Mouse (Mus musculus) kidney, embryonic 15.5 days (tissue): Measurements from ENCODE around the gene Pex26. TPM values are rescaled to one million over a fixed set of nuclear protein-coding genes. Genes with fewer than 3 reads are reported as not detected.
A peak's percentile ranks its signal among the peaks of the same experiment; 100 is the strongest.

Source experiments
- ATAC-seq: fragments of 200-750 bp; cut with Nextera tagmentation; replicated peaks from 2 replicates; pipeline ENCODE4 v1.8.0; 2017; ENCODE audit warnings: moderate TSS enrichment; ENCODE audit not compliant: low FRiP score
- H3K27ac ChIP-seq: fragments of 300-500 bp; sonication (generic); 2 replicates; pipeline ENCODE4 v1.5.1; 2015; ENCODE audit warnings: mild to moderate bottlenecking, inconsistent platforms
- H3K27me3 ChIP-seq: fragments of 300-500 bp; sonication (generic); 2 replicates; pipeline ENCODE4 v1.6.1; 2015; ENCODE audit warnings: inconsistent platforms
- H3K36me3 ChIP-seq: fragments of 300-500 bp; sonication (generic); 2 replicates; pipeline ENCODE4 v1.6.1; 2015; ENCODE audit warnings: inconsistent platforms
- H3K4me1 ChIP-seq: fragments of 300-500 bp; sonication (generic); 2 replicates; pipeline ENCODE4 v1.6.1; 2015; ENCODE audit warnings: inconsistent platforms
- H3K4me2 ChIP-seq: fragments of 300-500 bp; sonication (generic); 2 replicates; pipeline ENCODE4 v1.6.1; 2015; ENCODE audit warnings: moderate library complexity, mild to moderate bottlenecking, inconsistent platforms
- H3K4me3 ChIP-seq: fragments of 300-500 bp; sonication (generic); replicated peaks from 2 replicates; pipeline ENCODE4 v1.5.1; 2015; ENCODE audit warnings: mild to moderate bottlenecking, inconsistent platforms
- H3K9ac ChIP-seq: fragments of 300-500 bp; sonication (generic); 2 replicates; pipeline ENCODE4 v1.6.1; 2015; ENCODE audit warnings: mild to moderate bottlenecking, inconsistent platforms
- H3K9me3 ChIP-seq: fragments of 300-500 bp; sonication (generic); replicated peaks from 2 replicates; pipeline ENCODE4 v1.6.1; 2016; ENCODE audit warnings: inconsistent platforms
- WGBS: fragments of 180-500 bp; shearing (Covaris S2); methylation state at CpG from one replicate; pipeline ENCODE4 v1.1.7; 2015; ENCODE audit warnings: mixed read lengths; 5-methylcytosine and 5-hydroxymethylcytosine counted together
- polyA plus RNA-seq: library from polyadenylated mRNA; unstranded; fragments of >200 nt; fragmentation: Nextera tagmentation; extraction: Ambion mirVana; gene quantifications from 2 replicates; pipeline ENCODE4 v1.2.1, GENCODE M21; 2015

Pex26 gene
- polyA plus RNA-seq: 10.5 TPM in 2 replicates

DNA sequence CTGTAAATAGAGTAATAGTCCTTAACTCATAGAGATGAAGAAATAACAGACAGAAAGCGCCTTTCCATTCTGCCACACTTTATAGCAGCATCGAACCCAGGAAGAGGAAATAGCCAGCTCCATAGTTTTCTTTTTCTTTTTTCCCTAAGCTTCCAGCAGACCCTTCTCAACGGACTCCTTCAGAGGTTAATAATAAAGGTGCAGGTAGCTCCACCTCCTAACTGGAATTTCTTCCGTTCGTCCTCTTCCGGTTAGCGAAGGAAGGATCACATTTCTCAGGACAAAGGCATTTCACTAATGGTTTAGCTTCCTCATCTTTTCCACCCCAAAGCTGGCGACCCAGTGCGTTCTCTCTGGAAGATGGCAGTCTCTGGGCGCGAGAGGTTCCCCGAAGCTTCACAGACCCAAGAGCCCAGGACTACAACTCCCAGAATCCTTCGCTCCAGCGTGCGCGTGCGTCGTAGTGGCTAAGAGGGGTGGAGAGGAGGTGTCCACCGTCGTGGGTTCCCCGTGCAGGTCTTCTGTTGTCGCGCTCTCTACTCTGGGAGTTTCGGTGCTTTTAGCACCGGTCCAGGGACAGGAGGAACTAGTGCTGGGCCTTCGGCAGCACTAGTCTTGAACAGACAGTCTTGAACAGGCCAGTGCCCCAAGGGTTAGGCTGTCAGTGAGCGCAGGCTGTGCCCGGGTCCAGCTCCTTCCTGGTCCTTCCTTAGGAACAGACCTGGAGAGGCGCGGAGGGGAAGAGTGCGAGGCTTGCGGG is at the start of gene Pex26:
Gene Pex26 (plus strand): TSS at position 254 of the 760 bp plus-strand sequence.
- Histone ChIP-seq H3K4me2 (peak within 1 kb of the TSS; percentile 94), H3K9ac (peak within 1 kb of the TSS; percentile 65), H3K36me3 (peaks cover 21% of the 10 kb centered on the region), H3K4me3 (peak within 1 kb of the TSS; percentile 75), H3K4me1 (peaks cover 20% of the 10 kb centered on the region), H3K27me3 (no peaks in the 10 kb centered on the region), H3K9me3 (no peaks in the 10 kb centered on the region), H3K27ac (peak within 1 kb of the TSS; percentile 86)
- ATAC-seq: peak; percentile 89
- 1% methylated on average over 32 of the region's 32 CpGs for WGBS

GRCm38 (mm10) chr6:121134249-121134648 is 49.2 kb upstream of the Pex26 start:
- no peaks in the 10 kb centered on the region for H3K9me3 ChIP-seq
- H3K27me3 ChIP-seq: peaks cover 33% of the 10 kb centered on the region
- no peak overlapping the region for H3K27ac ChIP-seq
- H3K4me3 ChIP-seq: no peak overlapping the region
- no peak for ATAC-seq
- peaks cover 20% of the 10 kb centered on the region for H3K4me1 ChIP-seq
- WGBS: 62% methylated on average over 3 of the region's 3 CpGs
- H3K36me3 ChIP-seq: no peaks in the 10 kb centered on the region
- H3K4me2 ChIP-seq: no peak overlapping the region
- H3K9ac ChIP-seq: no peak overlapping the region

GRCm38 (mm10) chr6:121134884-121135283 is 48.6 kb upstream of the Pex26 start:
- Histone ChIP-seq H3K9me3 (no peaks in the 10 kb centered on the region), H3K4me2 (no peak overlapping the region), H3K9ac (no peak overlapping the region), H3K27me3 (peaks cover 29% of the 10 kb centered on the region), H3K36me3 (no peaks in the 10 kb centered on the region), H3K4me1 (peaks cover 13% of the 10 kb centered on the region), H3K4me3 (no peak overlapping the region), H3K27ac (no peak overlapping the region)
- 61% methylated on average over 5 of the region's 5 CpGs for WGBS
- no peak for ATAC-seq

DNA sequence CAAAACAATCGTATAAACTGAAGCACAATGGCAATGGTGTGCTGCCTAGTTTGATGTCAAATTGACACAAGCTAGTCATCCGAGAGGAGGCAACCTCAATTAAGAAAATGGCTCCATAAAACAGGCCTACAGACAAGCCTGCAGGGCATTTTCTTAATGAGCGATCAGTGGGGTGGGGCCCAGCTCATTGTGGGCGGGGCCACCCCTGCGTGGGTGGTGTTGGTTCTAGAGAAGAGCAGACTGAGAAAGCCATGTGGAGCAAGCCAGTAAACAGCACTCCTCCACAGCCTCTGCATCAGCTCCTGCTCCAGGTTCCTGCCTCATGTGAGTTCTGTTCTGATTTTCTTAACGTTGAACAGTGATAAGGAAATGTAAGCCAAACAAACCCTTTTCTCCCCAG is 46.2 kb upstream of the Pex26 start:
- Histone ChIP-seq H3K9ac (no peak overlapping the region), H3K36me3 (no peaks in the 10 kb centered on the region), H3K4me3 (no peak overlapping the region), H3K9me3 (no peaks in the 10 kb centered on the region), H3K27ac (no peak overlapping the region), H3K4me2 (no peak overlapping the region), H3K27me3 (peaks cover 10% of the 10 kb centered on the region), H3K4me1 (no peaks in the 10 kb centered on the region)
- WGBS: 56% methylated on average over 6 of the region's 6 CpGs
- ATAC-seq: no peak

DNA sequence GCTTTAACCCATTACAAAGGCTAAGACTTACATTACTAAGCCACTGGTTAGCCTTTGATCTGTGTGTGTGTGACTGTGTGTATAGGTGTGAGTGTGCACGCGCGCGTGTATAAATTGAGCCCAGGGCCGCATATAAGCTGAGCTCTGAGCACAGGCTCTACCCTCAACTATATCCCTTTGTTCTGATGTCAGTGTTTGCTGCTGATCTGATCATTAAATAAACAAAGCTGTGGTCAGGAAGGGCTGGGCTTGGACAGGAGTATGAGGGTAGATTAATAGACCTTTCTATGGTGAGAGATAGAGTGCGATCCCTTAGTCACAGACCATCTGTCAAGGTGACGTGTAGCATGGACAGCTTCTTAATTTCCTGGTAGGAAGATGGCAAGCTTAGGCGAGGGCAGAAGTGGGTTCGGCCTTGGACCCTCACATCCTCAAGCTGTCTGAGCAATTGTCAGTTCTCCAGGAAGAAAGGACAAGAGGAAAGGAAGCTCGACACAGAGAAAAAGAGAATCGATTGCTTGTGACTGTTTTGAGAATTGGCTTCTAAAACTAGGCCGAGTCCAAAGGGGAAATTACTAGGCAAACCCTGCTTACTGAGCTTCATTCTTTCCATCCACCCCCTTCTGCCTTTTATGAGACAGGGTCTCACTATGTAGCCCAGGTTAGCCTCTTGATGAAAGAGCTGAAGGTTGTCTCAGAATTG is 45.0 kb upstream of the Pex26 start:
- 68% methylated on average over 12 of the region's 12 CpGs for WGBS
- H3K27ac ChIP-seq: no peak overlapping the region
- no peak for ATAC-seq

DNA sequence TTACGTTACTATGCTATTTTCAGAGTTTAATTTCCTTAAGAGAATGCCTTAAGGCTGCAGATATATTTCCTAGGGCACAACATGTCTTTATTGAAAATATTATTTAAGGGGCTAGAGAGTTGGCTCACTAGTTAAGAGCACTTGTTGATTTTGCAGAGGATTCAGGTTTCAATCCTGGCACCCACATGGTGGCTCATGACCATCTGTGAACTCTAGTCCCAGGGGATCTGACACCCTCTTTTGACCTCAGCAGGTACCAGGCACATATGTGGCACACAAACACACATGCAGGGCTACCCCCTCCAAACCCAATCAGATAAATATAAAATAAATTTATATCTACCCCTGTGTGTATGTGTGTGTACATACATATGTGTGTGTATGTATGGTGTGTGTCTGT is 44.2 kb upstream of the Pex26 start:
- Histone ChIP-seq H3K4me2 (no peak overlapping the region), H3K4me3 (no peak overlapping the region), H3K4me1 (peaks cover 8% of the 10 kb centered on the region), H3K27ac (no peak overlapping the region), H3K27me3 (no peaks in the 10 kb centered on the region), H3K9me3 (no peaks in the 10 kb centered on the region), H3K36me3 (no peaks in the 10 kb centered on the region), H3K9ac (no peak overlapping the region)
- 83% methylated on average over 1 of the region's 1 CpGs for WGBS
- no peak for ATAC-seq

More for the DNA sequence above, 45.0 kb upstream of the Pex26 start:
- H3K27me3 ChIP-seq: no peaks in the 10 kb centered on the region
- H3K9ac ChIP-seq: no peak overlapping the region
- no peaks in the 10 kb centered on the region for H3K9me3 ChIP-seq
- H3K36me3 ChIP-seq: no peaks in the 10 kb centered on the region
- no peak overlapping the region for H3K4me3 ChIP-seq
- peaks cover under 1% of the 10 kb centered on the region for H3K4me1 ChIP-seq
- H3K4me2 ChIP-seq: no peak overlapping the region

DNA sequence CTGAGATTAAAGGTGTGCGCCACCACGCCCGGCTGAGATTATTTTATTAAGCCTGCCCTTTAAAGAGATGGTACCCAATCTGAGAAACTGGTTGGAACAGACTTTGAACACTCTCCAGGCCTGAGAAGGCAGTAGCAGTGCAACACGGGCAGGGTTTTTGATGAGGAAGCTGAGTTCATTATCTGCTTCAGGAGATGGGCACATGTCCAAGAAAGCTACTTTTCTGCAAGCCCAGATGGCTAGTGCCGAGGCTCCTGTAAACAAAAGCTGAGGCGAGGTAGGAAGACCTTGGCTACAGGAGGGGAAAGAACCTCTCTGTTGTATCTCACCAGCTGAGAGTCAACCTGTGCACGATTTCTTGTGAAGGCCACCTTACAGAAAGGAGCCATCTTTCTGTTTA is 41.2 kb upstream of the Pex26 start:
- no peak for ATAC-seq
- Histone ChIP-seq H3K4me2 (no peak overlapping the region), H3K36me3 (no peaks in the 10 kb centered on the region), H3K27ac (no peak overlapping the region), H3K9ac (no peak overlapping the region), H3K9me3 (no peaks in the 10 kb centered on the region), H3K4me1 (peaks cover 36% of the 10 kb centered on the region), H3K27me3 (no peaks in the 10 kb centered on the region), H3K4me3 (no peak overlapping the region)
- 82% methylated on average over 7 of the region's 7 CpGs for WGBS

- H3K4me2 ChIP-seq: no peak overlapping the region
- no peaks in the 10 kb centered on the region for H3K9me3 ChIP-seq
- H3K27ac ChIP-seq: no peak overlapping the region
- WGBS: 70% methylated on average over 8 of the region's 8 CpGs
- no peak overlapping the region for H3K9ac ChIP-seq
- H3K4me3 ChIP-seq: no peak overlapping the region
- H3K36me3 ChIP-seq: no peaks in the 10 kb centered on the region
- peaks cover 42% of the 10 kb centered on the region for H3K4me1 ChIP-seq
- H3K27me3 ChIP-seq: no peaks in the 10 kb centered on the region
- no peak for ATAC-seq
Observed at GRCm38 (mm10) chr6:121143439-121143838, 40.0 kb upstream of the Pex26 start.

DNA sequence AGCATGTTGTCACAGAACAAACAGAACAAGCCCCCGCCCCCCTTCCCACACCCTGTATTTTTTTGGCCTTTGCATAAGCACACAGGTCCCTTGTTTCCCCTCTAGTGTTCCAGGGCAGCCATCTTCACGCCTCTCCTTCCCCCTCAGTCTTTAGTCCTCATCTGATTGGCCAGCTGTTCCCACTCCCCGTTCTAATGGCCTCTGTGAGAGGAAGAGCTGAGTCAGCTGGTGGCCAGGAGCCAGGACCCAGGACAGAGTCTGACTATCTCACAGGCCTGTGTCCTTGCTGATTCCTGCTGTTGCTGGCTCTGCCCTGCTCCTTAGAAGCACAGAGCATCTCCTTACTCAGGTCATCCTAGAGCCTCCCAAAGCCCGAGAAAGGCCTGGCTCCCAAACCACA is 39.4 kb upstream of the Pex26 start:
- peaks cover 42% of the 10 kb centered on the region for H3K4me1 ChIP-seq
- H3K9me3 ChIP-seq: no peaks in the 10 kb centered on the region
- no peak overlapping the region for H3K4me3 ChIP-seq
- ATAC-seq: peak; percentile 77
- no peaks in the 10 kb centered on the region for H3K36me3 ChIP-seq
- no peaks in the 10 kb centered on the region for H3K27me3 ChIP-seq
- no peak overlapping the region for H3K4me2 ChIP-seq
- no peak overlapping the region for H3K9ac ChIP-seq
- 0 out of 2 replicates have a peak overlapping the region, but pooled peaks have one; percentile 62 for H3K27ac ChIP-seq
- WGBS: 43% methylated on average over 4 of the region's 4 CpGs

DNA sequence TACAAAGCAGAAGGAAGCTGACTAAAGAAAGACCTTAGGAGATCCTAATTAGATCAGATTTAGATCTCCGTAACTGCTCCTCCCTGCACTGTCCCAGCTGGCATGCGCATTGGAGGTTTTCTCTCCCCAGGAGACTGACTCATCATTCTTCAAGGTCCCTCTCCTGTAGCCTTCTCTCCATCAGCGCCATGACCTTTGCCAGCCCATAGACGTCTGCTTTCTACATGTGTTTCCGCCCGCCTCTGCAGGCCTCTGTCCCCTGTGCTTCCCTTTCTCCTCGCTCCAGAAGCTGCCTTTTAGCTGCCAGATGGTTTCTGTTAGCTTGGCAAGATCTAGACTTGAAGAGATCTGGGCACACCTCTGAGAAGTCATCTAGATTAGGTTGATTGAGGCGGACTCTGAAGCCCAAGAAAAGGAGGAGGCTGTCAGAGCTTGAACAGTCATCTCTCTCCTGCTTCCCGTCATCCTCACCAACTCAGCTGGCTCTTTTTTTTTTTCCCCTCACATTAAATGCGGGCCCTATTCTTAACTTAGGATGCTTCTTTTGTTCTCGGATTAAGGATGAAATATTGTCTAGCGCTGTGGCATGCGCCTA is 38.4 kb upstream of the Pex26 start:
- 73% methylated on average over 13 of the region's 13 CpGs for WGBS
- Histone ChIP-seq H3K27ac (0 out of 2 replicates have a peak overlapping the region, but pooled peaks have one; percentile 62), H3K9me3 (no peaks in the 10 kb centered on the region), H3K4me2 (no peak overlapping the region), H3K4me1 (peaks cover 42% of the 10 kb centered on the region), H3K9ac (no peak overlapping the region), H3K4me3 (no peak overlapping the region), H3K27me3 (no peaks in the 10 kb centered on the region), H3K36me3 (no peaks in the 10 kb centered on the region)
- no peak for ATAC-seq

- Histone ChIP-seq H3K36me3 (no peaks in the 10 kb centered on the region), H3K9me3 (no peaks in the 10 kb centered on the region), H3K4me3 (no peak overlapping the region), H3K27me3 (no peaks in the 10 kb centered on the region), H3K4me1 (peaks cover 42% of the 10 kb centered on the region), H3K27ac (peak overlapping the region; percentile 64; the same call in 1 of the 2 replicates), H3K4me2 (no peak overlapping the region), H3K9ac (no peak overlapping the region)
- WGBS: 45% methylated on average over 8 of the region's 8 CpGs
- ATAC-seq: no peak
Observed at GRCm38 (mm10) chr6:121145906-121146305, 37.6 kb upstream of the Pex26 start.

GRCm38 (mm10) chr6:121146798-121147197 is 36.7 kb upstream of the Pex26 start:
- peak overlapping the region; percentile 64 for H3K27ac ChIP-seq
- H3K4me1 ChIP-seq: peaks cover 44% of the 10 kb centered on the region
- 0 out of 2 replicates have a peak, but pooled peaks have one; percentile 20 for ATAC-seq

More at GRCm38 (mm10) chr6:121146798-121147197, 36.7 kb upstream of the Pex26 start:
- WGBS: 30% methylated on average over 4 of the region's 4 CpGs
- Histone ChIP-seq H3K4me2 (no peak overlapping the region), H3K27me3 (no peaks in the 10 kb centered on the region), H3K4me3 (no peak overlapping the region), H3K9ac (no peak overlapping the region), H3K9me3 (no peaks in the 10 kb centered on the region), H3K36me3 (no peaks in the 10 kb centered on the region)
